In genomic region chr4:126490726-126491125, GRCm38 (mm10) we compare ENCODE assay signal across 18 mouse cellular contexts.
"Had no signal": no experiment of that assay in that cellular context is flagged by ENCODE, and none has a peak within 500 bp of the region (broad histone marks: within the 10 kb centered on the region; RNA-seq: fewer than 3 reads in every experiment).

No protein-coding gene starts in this region.

- DNase-seq: kidney, adult 18-20 months; kidney, adult 9 months; kidney, postnatal 14 days; kidney, postnatal 4 days; left cerebral cortex, postnatal 4 days; liver, embryonic 13.5 days; lung, adult 2 months; lung, postnatal 14 days; lung, postnatal 4 days; retina, postnatal 1 day; right cerebral cortex, postnatal 25 days; spleen, adult 18-20 months; thymus, postnatal 4 days had no signal

- H3K4me2 ChIP-seq: liver, embryonic 13.5 days; midbrain, embryonic 13.5 days; neural tube, embryonic 13.5 days had no signal

- H3K9me3 ChIP-seq: liver, embryonic 13.5 days; midbrain, embryonic 10.5 days; midbrain, embryonic 13.5 days; neural tube, embryonic 13.5 days had no signal

- H3K4me1 ChIP-seq: liver, embryonic 13.5 days; midbrain, embryonic 13.5 days; neural tube, embryonic 13.5 days had no signal

- H3K4me3 ChIP-seq: liver, embryonic 13.5 days; midbrain, embryonic 10.5 days; midbrain, embryonic 13.5 days; myocyte; neural tube, embryonic 13.5 days had no signal

- ATAC-seq: midbrain, embryonic 13.5 days; midbrain, embryonic 16.5 days had no signal

- H3K27me3 ChIP-seq: liver, embryonic 13.5 days; midbrain, embryonic 13.5 days; neural tube, embryonic 13.5 days had no signal

- H3K27ac ChIP-seq: liver, embryonic 13.5 days; midbrain, embryonic 10.5 days; midbrain, embryonic 13.5 days; neural tube, embryonic 13.5 days had no signal

- H3K36me3 ChIP-seq: liver, embryonic 13.5 days had no signal

- H3K9ac ChIP-seq: liver, embryonic 13.5 days; midbrain, embryonic 13.5 days; neural tube, embryonic 13.5 days had no signal
